Mouse (Mus musculus) CD4-positive, CD25-positive, alpha-beta regulatory T cell, adult 4 months (primary cell): ENCODE results near the gene Dlg2. TPM values are rescaled to one million over a fixed set of nuclear protein-coding genes. Genes with fewer than 3 reads are reported as not detected.
"Not testable (repeated sequence)": the region's sequence is repeated elsewhere in the genome, so short reads cannot be mapped to it uniquely, and the experiment has no call there.

Experiments used
- ATAC-seq: one replicate; pipeline ENCODE4 v1.8.0; 2017
- polyA plus RNA-seq, 2 experiments: library from polyadenylated mRNA; unstranded; fragments of 100-300 nt; shearing (Covaris generic); gene quantifications; one replicate each; pipeline ENCODE4 v1.2.1; 2017

Dlg2 gene
- polyA plus RNA-seq, 2 experiments from 2014 or later = 0.50 to 0.86 TPM

DNA sequence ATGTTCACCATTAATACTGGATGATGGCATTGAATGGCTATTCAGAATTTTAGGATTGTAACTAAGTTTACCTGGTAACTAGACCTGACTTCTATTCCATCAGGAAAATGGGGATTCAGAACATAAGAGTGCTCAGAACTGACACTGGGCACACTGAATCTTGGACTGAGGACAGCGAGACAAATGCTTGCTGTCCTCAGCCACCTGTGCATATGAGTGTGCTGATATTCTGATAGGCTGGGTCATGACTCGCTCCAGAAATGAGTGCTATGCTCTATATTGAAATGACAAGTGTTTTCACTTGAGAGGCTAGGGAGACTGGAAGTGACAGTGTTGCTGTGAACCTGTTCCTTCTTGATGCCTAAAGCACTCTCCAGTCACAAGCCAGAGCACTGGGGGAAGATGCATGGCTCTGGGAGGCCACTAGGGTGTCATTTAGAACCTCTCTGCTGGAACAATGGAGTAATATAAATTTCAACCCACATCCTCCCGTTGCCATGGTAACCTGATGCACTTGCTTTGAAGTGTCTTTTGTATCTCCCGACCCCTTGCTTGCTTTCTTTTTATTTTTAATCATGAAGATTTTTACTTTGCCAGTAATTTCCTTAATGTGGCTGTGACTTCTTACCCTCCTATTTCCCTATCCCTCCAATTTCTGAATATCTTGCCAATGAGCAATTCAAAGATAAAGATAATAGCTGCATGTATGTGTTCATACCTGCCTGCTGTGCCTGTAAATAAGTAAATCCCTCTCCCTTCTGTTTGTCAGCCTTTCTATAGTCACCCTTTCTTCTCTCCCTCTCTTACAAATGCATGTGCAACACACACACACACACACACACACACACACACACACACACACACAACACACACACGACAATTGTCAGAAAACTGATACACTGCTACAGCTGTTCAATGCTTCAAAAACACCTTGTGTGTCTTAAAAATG, 367.1 kb downstream of the Dlg2 start:
- no peak for ATAC-seq

DNA sequence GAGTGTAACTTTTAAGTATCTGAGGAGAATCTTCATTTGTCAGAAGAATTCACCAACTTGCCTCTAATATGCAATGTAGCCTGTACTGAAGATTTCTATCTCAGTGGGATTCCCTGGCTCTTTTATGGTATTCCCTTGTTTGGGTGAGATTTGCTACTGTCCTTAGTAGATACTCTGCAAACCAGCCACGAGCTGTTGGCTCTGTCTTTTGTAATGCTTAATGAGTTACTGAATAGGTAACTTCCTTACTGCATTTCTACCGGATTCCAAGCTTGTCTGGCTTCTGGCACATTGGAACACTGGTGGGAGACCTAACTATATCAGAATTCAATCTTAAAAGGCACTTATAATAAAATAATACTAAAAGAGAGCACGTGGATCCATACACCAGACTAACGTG, 400.3 kb downstream of the Dlg2 start:
- ATAC-seq = not testable (repeated sequence)

DNA sequence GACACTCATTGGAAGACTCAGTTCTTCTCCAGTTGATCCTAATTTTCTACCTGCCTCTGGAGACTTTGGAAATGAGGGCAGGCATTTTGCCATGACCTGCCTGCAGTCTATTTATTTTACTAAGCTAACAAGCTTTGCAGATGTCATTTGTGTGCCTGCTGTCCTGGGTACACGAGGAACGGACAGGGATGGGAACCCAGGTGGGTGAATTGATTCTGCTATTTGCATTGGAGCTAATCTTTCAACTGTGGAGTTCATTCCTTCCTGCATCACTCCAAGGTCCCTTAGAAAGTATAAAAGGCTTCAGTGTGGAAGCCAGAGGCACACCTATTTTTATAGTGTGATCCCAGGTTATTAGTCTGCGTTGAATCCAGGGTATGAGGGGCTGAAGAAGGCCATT, 406.3 kb downstream of the Dlg2 start:
- no peak for ATAC-seq

DNA sequence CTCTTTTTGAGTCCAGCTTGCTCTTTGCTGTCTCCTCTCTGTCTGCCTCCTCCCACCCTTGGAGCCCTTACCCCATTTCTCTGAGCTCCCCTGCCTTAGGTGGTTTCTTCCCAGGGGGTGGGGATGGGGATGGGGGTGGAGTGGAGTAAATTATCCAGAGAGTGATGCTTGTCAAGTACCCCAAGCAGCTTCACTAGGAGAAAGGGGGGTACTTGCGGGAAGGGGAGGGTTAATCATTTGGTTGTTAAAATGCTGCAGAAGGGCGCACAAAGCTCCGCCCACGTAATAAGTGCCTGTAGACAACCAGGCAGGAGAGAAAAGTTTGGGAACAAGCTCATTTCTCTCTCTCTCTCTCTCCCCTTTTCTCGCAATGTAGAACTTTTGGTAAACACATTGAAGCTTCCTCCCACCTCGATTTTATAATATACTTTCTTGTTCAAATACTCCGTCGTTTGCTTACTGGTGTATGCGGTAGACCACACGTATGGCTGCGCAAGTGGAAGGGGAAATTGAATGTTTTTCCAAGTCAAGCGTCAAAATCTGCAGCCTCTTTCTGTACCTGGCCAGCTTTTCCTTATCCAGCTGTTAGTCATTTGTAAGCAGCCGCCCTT, 410.0 kb downstream of the Dlg2 start:
- ATAC-seq = no peak

DNA sequence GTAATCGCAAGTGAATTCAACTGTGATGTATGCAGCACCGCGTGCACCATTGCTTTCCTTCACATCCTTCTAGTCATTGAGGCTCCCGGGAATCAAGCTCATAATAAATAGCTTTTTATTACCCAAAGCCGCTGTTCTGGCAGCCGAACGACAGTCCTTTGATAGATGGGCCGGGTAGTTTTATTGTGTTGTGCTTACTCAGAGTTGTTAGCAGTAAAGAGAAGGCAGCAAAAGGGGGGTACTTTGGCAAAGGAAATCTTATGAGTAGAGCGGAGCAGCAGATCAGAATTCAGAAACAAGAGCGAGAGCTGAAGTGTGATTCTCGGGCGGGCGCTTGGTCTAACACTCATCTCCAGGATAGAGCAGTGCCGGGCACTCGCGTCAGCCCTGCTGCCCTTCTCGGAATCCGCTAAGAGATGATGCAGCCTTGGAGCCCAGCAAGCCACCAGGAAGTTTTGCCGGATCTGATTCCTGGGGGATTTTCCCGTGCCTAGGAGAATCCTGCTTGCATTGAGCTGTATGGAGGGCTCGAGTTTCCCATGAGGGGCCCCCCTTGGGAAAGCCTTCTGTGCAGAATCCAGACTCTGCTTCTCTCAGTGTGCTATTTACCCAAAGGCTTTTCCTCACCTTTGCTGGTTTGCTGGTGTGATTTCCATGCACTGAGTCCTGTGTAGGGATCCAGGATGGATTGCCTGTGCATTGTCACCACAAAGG, 410.7 kb downstream of the Dlg2 start:
- no peak for ATAC-seq

DNA sequence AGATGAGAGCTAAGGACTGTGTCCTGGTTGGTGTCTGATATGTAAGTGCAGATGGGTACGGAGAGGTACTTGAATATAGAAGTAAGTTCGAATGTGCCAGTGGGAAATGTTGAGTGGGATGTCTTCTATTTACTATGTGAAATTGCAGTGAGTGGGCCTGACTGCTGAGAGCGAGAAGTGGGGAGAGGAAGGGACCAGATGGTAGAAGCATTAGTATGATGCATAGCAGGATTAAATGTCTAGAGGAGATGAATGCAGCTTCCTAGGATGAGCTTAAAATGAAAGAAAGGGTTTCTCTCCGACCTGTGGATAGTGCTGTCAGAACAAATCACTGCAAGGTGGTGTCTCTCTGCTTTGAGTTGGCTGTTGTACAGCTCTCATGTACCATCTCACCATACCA, 451.0 kb downstream of the Dlg2 start:
- no peak for ATAC-seq

DNA sequence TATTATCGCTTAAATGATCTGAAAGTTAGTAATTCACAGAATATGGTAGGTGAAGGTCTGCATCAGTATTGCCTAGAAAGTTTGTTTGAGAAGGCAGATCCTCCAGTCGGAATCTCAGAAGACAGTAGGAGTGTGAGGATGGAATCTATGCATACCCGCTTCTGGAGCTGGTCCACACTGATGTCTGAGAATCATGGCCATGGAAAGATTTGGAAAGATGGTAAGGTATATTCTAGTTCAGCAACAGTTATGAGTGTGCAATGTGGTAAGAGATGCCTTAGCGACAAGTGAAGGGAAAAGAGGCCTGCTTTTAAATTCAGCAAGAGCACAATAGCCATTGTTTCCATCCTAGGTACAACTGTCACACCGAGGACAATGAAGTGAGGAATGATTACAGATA, 464.3 kb downstream of the Dlg2 start:
- ATAC-seq = no peak

DNA sequence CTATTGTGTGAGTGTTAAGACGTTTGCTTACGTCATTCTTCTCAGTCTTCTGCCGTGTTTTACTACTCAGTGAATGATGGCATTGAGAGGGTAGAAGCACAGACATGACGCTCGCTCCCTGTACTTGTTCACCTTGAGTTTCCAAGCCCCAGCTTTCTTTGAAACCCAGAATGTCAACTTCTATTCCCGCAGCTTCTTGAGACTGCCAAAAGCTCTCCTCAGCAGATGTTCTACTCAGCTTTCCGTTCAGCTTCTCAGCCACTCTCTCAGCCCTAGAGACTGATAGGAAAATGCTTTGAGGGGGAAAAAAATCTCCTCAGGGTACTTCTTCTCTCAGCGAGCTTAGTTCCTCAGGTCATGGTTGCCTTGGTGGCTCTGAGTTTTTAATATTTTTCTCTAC, 470.6 kb downstream of the Dlg2 start:
- no peak for ATAC-seq

DNA sequence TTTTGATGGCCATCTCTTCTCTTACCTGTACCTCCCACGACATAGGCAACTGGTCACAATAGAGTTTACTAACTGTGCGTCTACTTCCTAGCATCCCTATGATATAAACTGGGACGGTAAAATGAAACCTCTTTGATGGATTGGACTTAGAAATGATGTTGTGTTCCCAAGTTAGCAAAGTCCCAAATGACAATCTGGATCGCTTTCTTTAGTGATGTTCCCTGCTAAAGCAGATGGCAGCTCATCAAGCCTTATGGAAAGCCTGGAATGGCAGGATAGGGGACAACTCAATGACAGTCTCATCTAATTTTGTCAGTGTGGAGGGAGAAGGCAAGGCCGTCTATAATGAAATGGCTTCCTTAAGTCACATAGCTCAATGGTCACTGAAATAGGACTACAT, 472.7 kb downstream of the Dlg2 start:
- ATAC-seq = no peak

DNA sequence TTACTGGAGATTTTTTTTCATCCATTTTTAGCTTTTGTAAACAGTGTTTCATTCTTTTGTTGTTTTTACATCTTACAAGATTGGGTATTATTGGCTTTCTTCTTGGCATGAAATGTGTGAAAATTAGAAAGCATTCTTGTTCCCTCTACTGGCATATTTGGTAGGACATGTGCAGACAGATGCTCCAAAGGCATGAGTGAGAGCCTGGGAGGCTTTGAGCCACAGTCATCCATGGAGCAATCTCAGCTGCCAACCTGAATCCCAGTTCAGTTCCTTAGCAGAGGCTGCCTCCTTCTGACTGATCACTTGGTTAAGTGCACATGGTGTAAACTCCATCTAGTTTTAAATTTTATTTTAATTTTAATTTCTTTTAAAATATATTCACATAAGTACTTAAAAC, 500.8 kb downstream of the Dlg2 start:
- ATAC-seq = no peak

DNA sequence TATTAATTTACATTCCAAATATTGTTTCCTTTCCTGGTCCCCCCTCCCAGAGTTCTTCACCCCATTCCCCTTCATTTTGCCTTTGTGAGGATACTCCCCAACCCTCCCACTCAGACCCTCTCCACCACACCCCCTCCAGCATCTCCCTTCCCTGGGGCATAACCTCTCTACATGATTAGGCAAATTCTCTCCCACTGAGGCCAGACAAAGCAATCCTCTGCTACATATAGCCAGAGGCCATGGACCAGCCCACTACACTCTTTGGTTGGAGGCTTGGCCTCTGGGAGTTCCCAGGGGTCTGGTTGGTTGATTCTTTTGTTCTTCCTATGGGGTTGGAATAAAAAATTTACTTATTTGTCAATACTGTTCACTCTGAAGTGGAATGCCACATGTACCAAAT, 505.6 kb downstream of the Dlg2 start:
- no peak for ATAC-seq

DNA sequence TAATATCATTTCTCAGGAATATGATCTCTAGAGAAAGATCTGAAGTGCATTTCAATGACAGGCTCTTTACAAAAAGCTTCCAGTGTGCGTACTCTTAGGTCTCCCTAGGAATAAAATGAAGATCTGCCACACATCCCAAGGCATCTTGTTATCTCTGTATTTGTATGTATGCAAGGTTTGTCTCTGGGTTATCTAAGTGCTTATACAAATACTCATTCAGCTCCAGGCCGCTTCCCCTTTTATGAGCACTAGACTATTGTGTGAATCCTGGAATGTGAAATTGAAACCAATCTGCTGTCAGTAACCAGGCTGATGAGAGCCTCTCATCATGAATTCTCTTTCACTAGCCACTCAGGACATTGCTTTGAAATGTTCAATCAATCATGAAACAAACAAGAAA, 534.2 kb downstream of the Dlg2 start:
- no peak for ATAC-seq

DNA sequence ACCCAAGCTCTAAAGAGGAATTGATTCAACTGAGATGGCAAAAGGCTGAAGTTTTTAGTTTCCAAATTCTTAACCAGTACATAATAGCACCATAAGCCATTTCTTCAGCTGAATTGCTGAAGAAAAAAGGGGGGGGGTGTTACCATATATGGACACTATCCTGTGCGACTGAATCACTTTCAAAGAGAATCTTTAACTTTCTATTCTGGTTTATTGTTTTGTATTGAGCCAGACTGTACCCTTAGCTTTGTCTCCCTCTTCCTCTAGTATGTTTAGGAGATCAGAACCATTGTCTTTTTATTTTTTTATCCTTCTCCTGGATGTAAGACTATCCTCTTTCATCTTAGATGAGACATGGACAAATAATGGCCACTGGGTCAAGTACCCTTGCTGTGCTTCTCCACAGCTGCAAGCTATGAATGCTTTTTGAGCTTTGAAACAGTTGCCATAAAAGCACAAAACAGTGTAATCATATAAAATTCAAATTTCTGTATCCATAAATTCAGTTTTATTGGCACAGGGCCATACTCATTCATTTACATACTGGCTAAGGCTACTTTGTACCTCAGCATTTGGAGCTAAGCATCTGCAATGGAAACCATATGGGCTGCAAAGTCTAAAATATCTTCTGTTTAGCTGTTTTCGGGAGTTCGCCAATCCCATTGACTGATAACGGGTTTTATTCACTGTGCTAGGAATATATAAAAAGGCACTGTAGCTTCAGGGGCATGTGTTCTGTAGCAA, 568.7 kb downstream of the Dlg2 start:
- no peak for ATAC-seq

DNA sequence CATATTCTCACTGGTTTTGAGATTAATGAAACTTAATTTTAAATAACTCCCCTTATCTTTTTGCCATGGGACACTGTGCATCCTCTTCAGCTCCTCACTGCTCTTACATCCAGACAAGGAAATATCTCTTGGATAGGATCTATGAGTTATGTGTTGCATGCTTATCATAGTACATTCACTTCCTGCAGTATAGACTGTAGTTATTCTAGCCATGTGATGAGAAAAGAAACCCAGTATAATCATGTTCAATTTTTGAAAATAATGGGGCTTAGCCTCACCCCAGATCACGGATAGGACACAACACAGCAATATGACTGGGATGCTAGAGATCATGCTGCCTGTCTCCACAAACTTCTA, 569.2 kb downstream of the Dlg2 start:
- no peak for ATAC-seq

DNA sequence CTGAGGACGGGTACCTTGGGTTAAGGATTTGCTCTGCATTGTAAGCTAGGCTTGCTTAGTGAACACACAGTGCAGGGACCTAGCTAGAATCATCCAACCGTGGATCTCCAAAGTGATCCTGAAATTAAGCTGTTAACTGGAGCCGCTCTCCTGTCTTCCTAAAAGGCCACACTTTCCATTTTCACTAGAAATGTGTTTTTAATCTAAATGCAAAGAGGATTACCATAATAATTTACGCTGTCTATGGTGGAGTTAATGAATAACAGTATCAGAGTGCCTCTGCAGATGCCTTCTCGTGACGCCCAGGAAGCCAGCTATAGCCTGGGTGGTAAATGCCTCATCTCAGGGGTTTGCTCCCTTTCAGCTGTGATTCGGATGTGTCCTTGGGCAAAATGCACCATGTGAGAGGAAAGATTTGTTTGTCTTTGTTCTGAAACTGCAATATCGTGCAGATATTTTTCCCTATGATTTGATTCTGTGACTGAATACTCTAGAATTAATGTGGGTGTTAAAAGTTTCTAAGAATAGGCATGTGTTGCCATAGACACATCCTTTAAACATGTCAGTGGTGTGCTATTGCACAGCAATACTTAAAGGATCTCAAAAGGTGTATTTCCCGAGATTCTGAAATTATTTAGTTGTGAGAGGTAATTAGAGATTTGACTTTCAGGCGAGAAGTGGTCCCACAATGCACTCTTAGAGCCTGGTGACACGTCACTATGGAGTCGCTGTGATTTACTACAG, 587.0 kb downstream of the Dlg2 start:
- ATAC-seq = no peak

DNA sequence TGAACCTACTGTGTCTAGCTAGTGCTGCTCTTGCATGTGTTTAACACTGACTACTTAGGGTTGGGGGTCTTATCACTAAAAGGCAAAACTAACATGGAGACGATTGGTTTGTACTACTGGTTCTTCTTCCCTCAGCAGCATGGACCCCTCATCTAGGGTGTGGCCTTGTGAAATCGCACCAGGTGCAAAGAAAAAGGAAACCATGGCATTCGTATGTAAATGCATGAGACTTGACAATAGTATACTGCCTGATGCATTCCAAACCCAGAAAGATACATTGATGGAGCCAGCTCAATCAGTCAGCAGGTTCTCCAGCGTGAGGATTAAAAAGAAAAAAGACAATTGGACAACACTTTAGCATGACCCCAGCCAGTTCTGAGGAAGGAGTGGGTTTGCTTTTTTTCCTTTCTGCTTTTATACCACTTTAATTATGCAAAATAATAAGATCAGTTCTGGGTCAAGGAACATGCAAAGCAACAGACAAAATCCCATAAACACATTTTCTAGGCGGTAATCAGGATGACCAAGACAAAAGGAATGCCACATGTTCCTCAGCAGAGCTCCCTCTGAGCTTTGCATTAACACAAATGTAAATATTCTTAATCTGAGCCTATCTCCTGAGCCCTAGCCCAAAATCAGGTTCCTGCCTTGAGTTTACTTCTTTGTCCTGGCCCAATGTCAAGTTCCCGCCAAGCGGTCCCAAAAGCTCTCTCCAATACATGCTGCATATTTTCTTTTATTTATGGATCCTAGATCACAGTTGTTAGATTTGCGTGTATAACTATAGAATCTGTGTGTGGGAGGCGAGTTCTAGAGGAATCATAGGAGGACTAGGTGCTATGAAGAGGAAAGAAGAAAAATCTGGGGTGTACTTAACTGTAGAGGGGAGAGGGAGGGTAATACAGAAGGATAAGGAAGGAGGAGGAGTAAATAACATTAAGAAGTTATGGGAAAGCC, 595.6 kb downstream of the Dlg2 start:
- no peak for ATAC-seq

DNA sequence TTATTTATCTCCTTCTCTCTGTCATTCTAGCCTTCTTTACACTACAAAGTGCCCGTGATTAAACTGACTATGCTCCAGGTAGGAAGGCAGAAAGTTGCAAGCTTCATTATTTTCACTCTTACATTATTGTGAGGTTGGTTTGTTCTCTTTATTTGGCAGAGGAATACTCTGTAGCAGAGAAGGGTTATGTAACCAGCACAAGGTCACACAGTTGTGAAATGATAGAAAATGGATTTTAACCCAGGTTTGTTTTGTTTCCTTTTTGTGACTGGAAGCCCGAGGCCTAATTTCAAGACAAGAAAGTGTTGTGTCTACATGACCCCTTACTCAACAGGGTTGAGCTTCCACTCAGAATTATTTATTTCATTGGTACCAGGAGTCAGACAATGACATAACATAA, 609.6 kb downstream of the Dlg2 start:
- no peak for ATAC-seq

DNA sequence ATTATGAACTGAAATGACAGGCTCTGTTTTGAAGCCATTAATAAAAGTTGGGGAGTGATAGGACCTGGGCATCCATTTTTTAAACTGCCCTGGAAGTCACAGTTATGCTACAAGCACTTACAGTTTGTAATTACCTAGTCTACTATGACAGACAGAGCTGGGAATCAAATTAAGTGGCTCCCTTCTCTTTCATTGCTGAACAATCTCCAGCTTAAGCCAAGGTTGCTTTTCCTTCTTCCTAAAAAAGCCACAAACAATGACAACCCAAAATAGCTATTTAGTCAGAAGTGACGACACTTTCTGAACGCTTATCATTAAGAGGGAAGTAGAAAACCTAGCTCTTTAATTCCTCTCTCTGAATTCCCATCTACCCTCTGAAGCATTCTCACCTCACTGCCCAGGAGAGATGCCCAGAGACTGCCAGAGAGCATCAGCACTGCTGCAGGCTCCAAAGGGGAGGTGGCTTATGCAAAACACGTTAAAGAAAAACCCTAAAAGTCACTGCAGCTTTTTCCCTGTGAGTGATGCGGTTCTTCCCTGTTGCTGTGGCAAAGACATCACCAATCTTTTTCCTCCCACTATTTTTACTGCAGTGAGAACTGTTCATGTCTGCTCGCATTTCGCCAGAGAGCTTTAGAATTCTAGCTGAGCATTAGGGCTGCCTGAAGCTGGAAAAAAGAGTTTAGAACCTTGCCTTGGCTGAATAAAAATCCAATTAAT, 612.9 kb downstream of the Dlg2 start:
- no peak for ATAC-seq

DNA sequence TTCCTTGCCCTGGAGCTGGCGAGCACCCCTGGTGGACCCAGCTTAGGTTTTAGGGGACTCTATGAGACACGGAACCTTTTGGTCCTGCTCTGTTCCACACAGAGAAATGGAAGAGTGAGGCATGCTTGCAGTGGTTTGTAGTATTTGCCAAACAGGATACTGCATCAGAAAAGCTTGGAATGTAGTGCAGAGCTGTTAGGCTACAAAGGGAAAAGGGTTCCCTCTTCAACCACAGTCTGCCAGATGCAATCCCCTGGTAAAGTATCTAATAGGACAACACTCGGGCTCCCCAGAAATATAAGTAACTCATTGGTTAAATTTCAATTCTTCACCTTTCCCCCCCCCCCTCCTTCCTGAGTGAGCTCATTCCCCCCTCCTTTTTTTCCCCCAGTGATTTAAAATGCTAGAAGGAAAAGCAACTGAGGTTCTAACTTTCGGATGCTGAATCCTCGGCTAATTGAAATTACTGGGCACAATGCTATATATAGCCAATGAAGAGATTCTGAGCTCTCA, 613.9 kb downstream of the Dlg2 start:
- ATAC-seq = no peak
